In the genomic region with DNA sequence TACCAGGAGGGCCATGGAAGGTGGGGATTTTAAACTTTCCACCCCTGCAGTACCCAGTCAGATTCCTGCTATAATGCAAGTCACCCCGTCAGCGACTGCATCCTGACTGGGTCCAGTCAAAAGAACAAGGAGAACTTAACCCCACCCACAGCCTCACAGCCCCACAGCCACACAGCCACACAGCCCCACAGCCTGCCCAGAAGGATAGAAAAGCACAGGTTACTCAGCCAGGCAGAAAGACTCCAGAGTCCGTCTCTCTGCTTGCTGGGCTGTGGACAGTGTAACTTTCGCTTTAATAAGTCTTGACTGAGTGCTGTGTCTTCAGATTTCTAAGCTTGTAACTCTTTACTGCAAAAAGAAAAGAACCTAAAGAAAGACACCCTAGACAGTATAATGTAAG, we compare ENCODE assay signal across 20 mouse cellular contexts. TPM values are rescaled to one million over a fixed set of nuclear protein-coding genes. Genes with fewer than 3 reads are reported as not detected.
DNase-seq lines count a peak whose midpoint lies in the region; ATAC-seq lines count a peak whose summit lies in the region.
"Had no signal": no experiment of that assay in that cellular context is flagged by ENCODE, and none has a peak within 500 bp of the region (broad histone marks: within the 10 kb centered on the region; RNA-seq: fewer than 3 reads in every experiment).

No protein-coding gene starts in this region.

- no peaks in the 10 kb centered on the region for H3K27me3 ChIP-seq in midbrain, embryonic 10.5 days (ENCODE audit: low read depth, poor library complexity, severe bottlenecking)
- H3K27me3 ChIP-seq in midbrain, embryonic 16.5 days (ENCODE audit: control insufficient read depth, insufficient read depth, low read depth, low read length), result no peaks in the 10 kb centered on the region
- no peaks in the 10 kb centered on the region for H3K27me3 ChIP-seq in kidney, embryonic 16.5 days (ENCODE audit: insufficient read depth, low read length)
- H3K27me3 ChIP-seq: embryonic facial prominence, embryonic 12.5 days; forebrain, embryonic 13.5 days; hindbrain, embryonic 13.5 days had no signal

- H3K4me3 ChIP-seq in midbrain, embryonic 10.5 days, result no peak overlapping the region
- no peak overlapping the region for H3K4me3 ChIP-seq in midbrain, embryonic 16.5 days (ENCODE audit: low read depth, low read length)
- no peak overlapping the region for H3K4me3 ChIP-seq in kidney, embryonic 16.5 days (ENCODE audit: low read length)
- H3K4me3 ChIP-seq: embryonic facial prominence, embryonic 12.5 days; forebrain, embryonic 13.5 days; gastrocnemius, adult 2 months; heart, embryonic 10.5 days; hindbrain, embryonic 13.5 days had no signal

- no peaks in the 10 kb centered on the region for H3K4me1 ChIP-seq in midbrain, embryonic 10.5 days
- H3K4me1 ChIP-seq in midbrain, embryonic 16.5 days (ENCODE audit: control insufficient read depth, insufficient read depth, low read length), result no peaks in the 10 kb centered on the region; the same call in 1 of the 2 replicates
- peaks cover 5% of the 10 kb centered on the region; the same call in 1 of the 2 replicates for H3K4me1 ChIP-seq in kidney, embryonic 16.5 days (ENCODE audit: insufficient read depth, low read length)

- H3K27ac ChIP-seq in midbrain, embryonic 10.5 days (replicated peaks), result 0 out of 2 replicates have a peak overlapping the region, but pooled peaks have one; percentile 6
- no peak overlapping the region for H3K27ac ChIP-seq in midbrain, embryonic 16.5 days (ENCODE audit: low read length)
- H3K27ac ChIP-seq in kidney, embryonic 16.5 days (ENCODE audit: low read length), result no peak overlapping the region
- H3K27ac ChIP-seq: embryonic facial prominence, embryonic 12.5 days; forebrain, embryonic 13.5 days; gastrocnemius, adult 2 months; heart, embryonic 10.5 days; hindbrain, embryonic 13.5 days; hindbrain, postnatal 0 days had no signal

- DNase-seq in midbrain, embryonic 10.5 days (ENCODE audit: low spot score), result no peak
- DNase-seq in kidney, postnatal 25 days, result peak; percentile 17 to 63
- DNase-seq in cerebellum, postnatal 14 days, result no peak
- DNase-seq in MN1 (ENCODE audit: low spot score), result no peak
- DNase-seq: adrenal gland, adult 8-10 months; adrenal gland, postnatal 36 days; cerebellum, adult 8-10 months; cerebellum, postnatal 25 days; forebrain, postnatal 0 days; gastrocnemius, adult 2 months; gastrocnemius, postnatal 25 days; heart, adult 11 months had no signal

- ATAC-seq in midbrain, embryonic 16.5 days, result no peak
- ATAC-seq in kidney, embryonic 16.5 days (ENCODE audit: low FRiP score, low TSS enrichment), result peak; percentile 82
- ATAC-seq in erythroblast, adult 5-6 weeks (replicated peaks; ENCODE audit: low FRiP score, poor library complexity, severe bottlenecking), result no peak
- ATAC-seq: forebrain, embryonic 13.5 days; forebrain, postnatal 0 days; hindbrain, postnatal 0 days had no signal

- H3K4me2 ChIP-seq in midbrain, embryonic 16.5 days (ENCODE audit: low read length), result no peak overlapping the region
- no peak overlapping the region for H3K4me2 ChIP-seq in kidney, embryonic 16.5 days (replicated peaks; ENCODE audit: low read depth, low read length)
- H3K4me2 ChIP-seq: embryonic facial prominence, embryonic 12.5 days; forebrain, embryonic 13.5 days; hindbrain, embryonic 13.5 days had no signal

- no peaks in the 10 kb centered on the region for H3K9me3 ChIP-seq in midbrain, embryonic 10.5 days (replicated peaks)
- H3K9me3 ChIP-seq in midbrain, embryonic 16.5 days (replicated peaks; ENCODE audit: control insufficient read depth, low read length, poor library complexity, severe bottlenecking), result no peaks in the 10 kb centered on the region
- no peaks in the 10 kb centered on the region for H3K9me3 ChIP-seq in kidney, embryonic 16.5 days (ENCODE audit: low read length)
- H3K9me3 ChIP-seq: embryonic facial prominence, embryonic 12.5 days; forebrain, embryonic 13.5 days; heart, embryonic 10.5 days; hindbrain, embryonic 13.5 days had no signal

- H3K36me3 ChIP-seq in midbrain, embryonic 10.5 days, result no peaks in the 10 kb centered on the region
- no peaks in the 10 kb centered on the region for H3K36me3 ChIP-seq in midbrain, embryonic 16.5 days (ENCODE audit: control insufficient read depth, insufficient read depth, low read length)
- H3K36me3 ChIP-seq in kidney, embryonic 16.5 days (ENCODE audit: insufficient read depth, low read length), result no peaks in the 10 kb centered on the region
- H3K36me3 ChIP-seq: embryonic facial prominence, embryonic 12.5 days; heart, embryonic 10.5 days; hindbrain, embryonic 13.5 days had no signal

- whole genome bisulfite sequencing in midbrain, embryonic 10.5 days, result 76% methylated on average over 4 of the region's 4 CpGs
- WGBS in midbrain, embryonic 16.5 days, result 69% methylated on average over 4 of the region's 4 CpGs
- WGBS in kidney, embryonic 16.5 days, result 43% methylated on average over 4 of the region's 4 CpGs

- H3K9ac ChIP-seq in midbrain, embryonic 16.5 days (ENCODE audit: low read depth, low read length), result no peak overlapping the region
- no peak overlapping the region for H3K9ac ChIP-seq in kidney, embryonic 16.5 days (replicated peaks; ENCODE audit: low read length)
- H3K9ac ChIP-seq: embryonic facial prominence, embryonic 12.5 days; forebrain, embryonic 13.5 days; forebrain, postnatal 0 days; hindbrain, embryonic 13.5 days had no signal

RNA-seq across cellular contexts. Expression of a gene that starts 53.2 kb away (rescaled TPM):
- polyA plus RNA-seq in midbrain, embryonic 10.5 days (2016; fragmentation: Nextera tagmentation; extraction: Ambion mirVana), result 2.6 and 3.4 TPM in 2 replicates
- polyA plus RNA-seq in midbrain, embryonic 16.5 days (2015; fragmentation: Nextera tagmentation; extraction: Ambion mirVana), result 0.98 and 1.1 TPM in 2 replicates
- polyA plus RNA-seq in kidney, embryonic 16.5 days (2015; fragmentation: Nextera tagmentation; extraction: Ambion mirVana), result 12.2 and 12.4 TPM in 2 replicates
- total RNA-seq in erythroblast, adult 5-6 weeks (2015; ENCODE audit: low replicate concordance), result 28.0 and 51.1 TPM in 2 replicates
- total RNA-seq in erythroblast, adult 5-6 weeks (2017; ENCODE audit: low replicate concordance), result 40.2 and 59.4 TPM in 2 replicates

Comparison
In these comparisons a context has a peak if more than half of its experiments do, and no peak if none do; other contexts are left out.
1. DNase-seq: peak in kidney, postnatal 25 days (2 of 2); none in midbrain, embryonic 10.5 days (single experiment), cerebellum, postnatal 14 days (0 of 2) and MN1 (single experiment).